Mouse (Mus musculus): ENCODE data around the gene Tmod2. TPM values are rescaled to one million over a fixed set of nuclear protein-coding genes. Genes with fewer than 3 reads are reported as not detected.

The Tmod2 gene
- polyA plus RNA-seq, 1 experiment: 0.27 TPM

DNA sequence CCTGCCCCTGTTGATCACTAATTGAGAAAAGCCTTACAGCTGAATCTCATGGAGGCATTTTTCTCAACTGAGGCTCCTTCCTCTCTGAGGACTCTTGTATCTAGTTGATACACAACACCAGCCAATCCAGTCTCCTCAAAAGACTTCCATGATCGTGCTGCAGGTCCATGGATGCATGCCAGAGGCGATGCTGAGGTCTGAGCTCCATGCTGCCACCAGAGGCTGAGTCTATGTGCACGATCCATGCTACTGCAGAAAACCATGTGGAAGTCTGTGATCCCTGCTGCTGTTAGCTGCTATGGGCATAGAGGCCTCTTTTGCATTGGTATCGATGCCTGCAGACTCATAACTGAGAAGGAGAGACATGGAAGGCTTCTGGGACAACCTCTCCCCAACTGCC, 23.1 kb upstream of the Tmod2 start:
- no peak for TF ChIP-seq MYOD1 (IDR thresholded peaks at IDR 0.05; ENCODE audit: control insufficient read depth, insufficient read length, low read depth)
- TF ChIP-seq USF1 (IDR thresholded peaks at IDR 0.05; ENCODE audit: low read depth): no peak
- no peak for TF ChIP-seq MAX (IDR thresholded peaks at IDR 0.05)
- no peak for TF ChIP-seq CEBPB (IDR thresholded peaks at IDR 0.05; ENCODE audit: low read depth)
- TF ChIP-seq MYOG (IDR thresholded peaks at IDR 0.05; ENCODE audit: control insufficient read depth, extremely low read depth, insufficient read length): no peak
- no peak for TF ChIP-seq CTCF (IDR thresholded peaks at IDR 0.05; ENCODE audit: control insufficient read depth, insufficient read depth, insufficient read length)
- no peak for TF ChIP-seq FOSL1 (IDR thresholded peaks at IDR 0.05; ENCODE audit: insufficient read depth, low read length, poor library complexity, severe bottlenecking)
- H3ac ChIP-seq (ENCODE audit: control insufficient read depth, insufficient read length, low read depth): no peak overlapping the region
- no peaks in the 10 kb centered on the region for H3K36me3 ChIP-seq (ENCODE audit: control insufficient read depth, insufficient read depth)
- no peaks in the 10 kb centered on the region for H3K27me3 ChIP-seq (ENCODE audit: control insufficient read depth, insufficient read depth, insufficient read length)
- no peaks in the 10 kb centered on the region for H3K79me2 ChIP-seq (ENCODE audit: control insufficient read depth, insufficient read depth)
- H3K79me3 ChIP-seq (ENCODE audit: low read depth): no peaks in the 10 kb centered on the region
- H3K4me3 ChIP-seq (ENCODE audit: insufficient read depth, poor library complexity, severe bottlenecking): no peak overlapping the region

DNA sequence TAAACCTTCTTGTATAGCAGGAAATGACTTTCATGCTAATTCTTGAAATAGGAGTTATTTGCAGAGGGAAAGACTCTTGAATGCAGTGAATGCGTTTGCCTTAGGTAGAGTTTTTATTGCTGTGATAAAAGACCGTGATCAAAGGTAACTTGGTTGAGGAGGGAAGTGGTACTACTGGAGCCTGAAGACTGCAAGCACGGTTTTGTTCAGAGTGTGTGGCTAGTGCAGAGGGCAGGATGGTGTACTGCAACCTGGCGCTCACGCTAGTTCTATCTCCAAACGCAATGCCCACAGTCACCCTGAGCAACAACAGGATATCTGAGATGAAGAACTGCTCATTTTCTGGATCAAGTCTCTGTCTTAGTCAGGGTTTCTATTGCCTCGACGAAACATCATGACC, 22.5 kb upstream of the Tmod2 start:
- no peak overlapping the region for H3K4me3 ChIP-seq (ENCODE audit: insufficient read depth, poor library complexity, severe bottlenecking)
- peaks cover 5% of the 10 kb centered on the region for H3K79me2 ChIP-seq (ENCODE audit: control insufficient read depth, insufficient read depth)
- no peak overlapping the region for H3ac ChIP-seq (ENCODE audit: control insufficient read depth, insufficient read length, low read depth)
- H3K36me3 ChIP-seq (ENCODE audit: control insufficient read depth, insufficient read depth): no peaks in the 10 kb centered on the region
- H3K27me3 ChIP-seq (ENCODE audit: control insufficient read depth, insufficient read depth, insufficient read length): no peaks in the 10 kb centered on the region
- H3K79me3 ChIP-seq (ENCODE audit: low read depth): no peaks in the 10 kb centered on the region
- TF ChIP-seq MYOD1 (IDR thresholded peaks at IDR 0.05; ENCODE audit: control insufficient read depth, insufficient read length, low read depth): no peak
- TF ChIP-seq CEBPB (IDR thresholded peaks at IDR 0.05; ENCODE audit: low read depth): no peak
- no peak for TF ChIP-seq FOSL1 (IDR thresholded peaks at IDR 0.05; ENCODE audit: insufficient read depth, low read length, poor library complexity, severe bottlenecking)
- no peak for TF ChIP-seq CTCF (IDR thresholded peaks at IDR 0.05; ENCODE audit: control insufficient read depth, insufficient read depth, insufficient read length)
- TF ChIP-seq MAX (IDR thresholded peaks at IDR 0.05): no peak
- no peak for TF ChIP-seq USF1 (IDR thresholded peaks at IDR 0.05; ENCODE audit: low read depth)
- TF ChIP-seq MYOG (IDR thresholded peaks at IDR 0.05; ENCODE audit: control insufficient read depth, extremely low read depth, insufficient read length): no peak

DNA sequence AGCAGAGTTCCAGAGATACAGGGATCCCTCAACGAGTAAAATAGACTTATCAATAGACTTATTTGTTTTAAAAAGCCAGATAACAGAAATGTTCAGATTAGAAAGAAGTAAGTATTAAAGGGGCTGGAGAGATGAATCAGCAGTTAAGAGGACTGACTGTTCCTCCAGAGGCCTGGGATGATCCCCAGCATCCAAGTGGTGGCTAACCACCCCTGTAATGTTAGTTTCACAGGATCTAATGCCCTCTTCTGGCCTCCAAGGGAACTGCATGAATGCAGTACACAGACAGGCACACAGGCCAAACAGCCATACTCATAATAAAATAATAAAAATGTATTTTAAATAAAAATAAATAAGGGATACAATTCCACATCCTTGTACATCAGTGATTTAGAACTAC, 21.8 kb upstream of the Tmod2 start:
- Histone ChIP-seq H3K79me2 (ENCODE audit: control insufficient read depth, insufficient read depth) (peaks cover 12% of the 10 kb centered on the region), H3K79me3 (ENCODE audit: low read depth) (peaks cover 5% of the 10 kb centered on the region), H3K4me3 (ENCODE audit: insufficient read depth, poor library complexity, severe bottlenecking) (no peak overlapping the region), H3ac (ENCODE audit: control insufficient read depth, insufficient read length, low read depth) (no peak overlapping the region), H3K36me3 (ENCODE audit: control insufficient read depth, insufficient read depth) (no peaks in the 10 kb centered on the region), H3K27me3 (ENCODE audit: control insufficient read depth, insufficient read depth, insufficient read length) (no peaks in the 10 kb centered on the region)
- TF ChIP-seq CEBPB (IDR thresholded peaks at IDR 0.05; ENCODE audit: low read depth) (no peak), USF1 (IDR thresholded peaks at IDR 0.05; ENCODE audit: low read depth) (no peak), MYOG (IDR thresholded peaks at IDR 0.05; ENCODE audit: control insufficient read depth, extremely low read depth, insufficient read length) (no peak), CTCF (IDR thresholded peaks at IDR 0.05; ENCODE audit: control insufficient read depth, insufficient read depth, insufficient read length) (no peak), MAX (IDR thresholded peaks at IDR 0.05) (no peak), FOSL1 (IDR thresholded peaks at IDR 0.05; ENCODE audit: insufficient read depth, low read length, poor library complexity, severe bottlenecking) (no peak), MYOD1 (IDR thresholded peaks at IDR 0.05; ENCODE audit: control insufficient read depth, insufficient read length, low read depth) (no peak)

DNA sequence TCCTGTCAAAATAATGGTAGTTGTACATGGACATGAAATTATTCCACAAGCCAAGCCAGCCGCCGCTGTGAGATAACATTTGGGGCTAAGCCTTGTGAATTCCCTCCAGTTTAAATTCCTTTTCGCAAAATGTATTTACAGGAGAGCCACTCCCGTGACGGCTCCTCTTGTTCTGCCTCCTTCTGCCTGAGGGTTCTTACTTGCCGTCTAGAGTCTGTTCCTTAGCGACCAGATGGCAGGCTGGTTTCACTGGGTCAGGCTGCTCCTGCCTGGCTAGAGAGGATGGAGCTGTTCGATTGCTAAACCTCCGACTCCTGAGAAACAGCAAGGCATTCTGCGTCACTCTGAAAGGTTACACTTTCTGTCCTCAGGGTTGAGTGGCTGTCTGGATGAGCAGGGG, 21.0 kb upstream of the Tmod2 start:
- Histone ChIP-seq H3ac (ENCODE audit: control insufficient read depth, insufficient read length, low read depth) (no peak overlapping the region), H3K79me2 (ENCODE audit: control insufficient read depth, insufficient read depth) (peaks cover 16% of the 10 kb centered on the region), H3K79me3 (ENCODE audit: low read depth) (peaks cover 5% of the 10 kb centered on the region), H3K27me3 (ENCODE audit: control insufficient read depth, insufficient read depth, insufficient read length) (no peaks in the 10 kb centered on the region), H3K36me3 (ENCODE audit: control insufficient read depth, insufficient read depth) (no peaks in the 10 kb centered on the region), H3K4me3 (ENCODE audit: insufficient read depth, poor library complexity, severe bottlenecking) (no peak overlapping the region)
- TF ChIP-seq MAX (IDR thresholded peaks at IDR 0.05) (no peak), MYOG (IDR thresholded peaks at IDR 0.05; ENCODE audit: control insufficient read depth, extremely low read depth, insufficient read length) (no peak), USF1 (IDR thresholded peaks at IDR 0.05; ENCODE audit: low read depth) (no peak), CEBPB (IDR thresholded peaks at IDR 0.05; ENCODE audit: low read depth) (no peak), FOSL1 (IDR thresholded peaks at IDR 0.05; ENCODE audit: insufficient read depth, low read length, poor library complexity, severe bottlenecking) (no peak), CTCF (IDR thresholded peaks at IDR 0.05; ENCODE audit: control insufficient read depth, insufficient read depth, insufficient read length) (no peak), MYOD1 (IDR thresholded peaks at IDR 0.05; ENCODE audit: control insufficient read depth, insufficient read length, low read depth) (no peak)

GRCm38 (mm10) chr9:75630823-75631454, 19.8 kb upstream of the Tmod2 start:
- Histone ChIP-seq H3K36me3 (ENCODE audit: control insufficient read depth, insufficient read depth) (no peaks in the 10 kb centered on the region), H3K79me2 (ENCODE audit: control insufficient read depth, insufficient read depth) (peaks cover 25% of the 10 kb centered on the region), H3K27me3 (ENCODE audit: control insufficient read depth, insufficient read depth, insufficient read length) (no peaks in the 10 kb centered on the region), H3ac (ENCODE audit: control insufficient read depth, insufficient read length, low read depth) (no peak overlapping the region), H3K79me3 (ENCODE audit: low read depth) (peaks cover 5% of the 10 kb centered on the region), H3K4me3 (ENCODE audit: insufficient read depth, poor library complexity, severe bottlenecking) (no peak overlapping the region)
- no peak for TF ChIP-seq CEBPB (IDR thresholded peaks at IDR 0.05; ENCODE audit: low read depth)
- TF ChIP-seq MYOD1 (IDR thresholded peaks at IDR 0.05; ENCODE audit: control insufficient read depth, insufficient read length, low read depth): no peak
- no peak for TF ChIP-seq MYOG (IDR thresholded peaks at IDR 0.05; ENCODE audit: control insufficient read depth, extremely low read depth, insufficient read length)
- no peak for TF ChIP-seq USF1 (IDR thresholded peaks at IDR 0.05; ENCODE audit: low read depth)
- TF ChIP-seq CTCF (IDR thresholded peaks at IDR 0.05; ENCODE audit: control insufficient read depth, insufficient read depth, insufficient read length): no peak
- no peak for TF ChIP-seq MAX (IDR thresholded peaks at IDR 0.05)
- no peak for TF ChIP-seq FOSL1 (IDR thresholded peaks at IDR 0.05; ENCODE audit: insufficient read depth, low read length, poor library complexity, severe bottlenecking)

All from C2C12 (cell line).